Mouse (Mus musculus) brain, embryonic 18.5 days (tissue): ENCODE data around the gene Nwd2.

Experiments used
- DNase-seq: peaks from one replicate; pipeline ENCODE4 v3.0.0-alpha.2; 2012; ENCODE audit warnings: low read depth, low spot score

Nwd2 gene

GRCm38 (mm10) chr5:63828380-63829185, 179.7 kb downstream of the Nwd2 start:
- no peak for DNase-seq

DNA sequence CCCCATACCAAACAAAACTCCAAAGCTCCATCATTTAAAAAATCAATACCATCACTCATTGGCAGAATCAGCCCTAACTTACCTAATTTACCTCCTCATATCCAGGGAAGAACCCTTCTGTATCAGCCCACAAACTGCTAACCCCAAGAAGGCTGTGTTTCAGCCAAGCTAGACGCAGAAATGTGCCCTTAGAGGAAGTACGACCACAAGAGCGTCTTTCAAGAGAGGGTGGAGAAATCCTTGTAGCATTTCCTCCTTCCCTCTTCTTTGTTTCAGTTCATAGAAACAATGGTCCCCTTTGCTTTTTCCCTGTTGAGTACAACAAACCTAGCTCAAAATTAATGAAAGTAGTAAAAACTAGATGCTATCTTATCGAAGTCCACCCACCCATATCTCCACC, 182.2 kb downstream of the Nwd2 start:
- no peak for DNase-seq

DNA sequence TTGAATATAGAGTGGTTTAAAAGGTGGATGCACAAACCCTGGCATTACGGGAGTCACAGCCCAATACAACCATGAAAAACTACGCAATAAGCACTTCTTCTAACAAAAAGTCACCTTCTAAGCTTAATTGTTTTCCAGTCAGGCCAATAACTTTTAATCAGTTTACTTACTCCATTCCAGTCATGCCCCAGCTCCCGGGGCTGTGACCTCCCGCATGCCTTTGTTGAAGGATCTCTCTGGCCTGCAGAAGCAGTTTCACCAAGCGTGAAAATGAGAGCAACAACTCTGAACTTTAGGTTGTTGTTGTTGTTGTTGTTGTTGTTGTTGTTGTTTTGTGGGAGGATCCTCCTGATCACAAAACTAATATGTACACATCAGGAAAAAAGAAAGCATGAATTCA, 185.1 kb downstream of the Nwd2 start:
- no peak for DNase-seq

DNA sequence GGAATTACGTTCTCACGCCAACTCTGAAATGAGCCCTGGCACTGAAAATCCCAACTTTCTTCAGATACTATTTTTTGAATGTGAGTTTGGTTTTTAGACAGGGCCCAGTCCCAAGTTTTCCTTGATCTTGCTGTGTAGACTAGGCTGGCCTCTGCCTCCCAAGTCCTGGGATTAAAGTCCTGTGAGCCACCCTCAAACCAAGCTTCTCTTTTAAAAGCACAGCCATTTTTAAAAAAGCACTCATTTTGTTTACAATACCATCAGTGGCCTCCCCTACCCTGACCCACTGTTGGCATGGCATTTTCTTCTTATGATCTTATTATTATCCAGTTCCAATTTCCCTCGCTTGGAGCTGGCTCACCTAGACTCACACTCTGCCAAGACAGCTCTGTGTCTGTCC, 185.5 kb downstream of the Nwd2 start:
- DNase-seq: no peak

DNA sequence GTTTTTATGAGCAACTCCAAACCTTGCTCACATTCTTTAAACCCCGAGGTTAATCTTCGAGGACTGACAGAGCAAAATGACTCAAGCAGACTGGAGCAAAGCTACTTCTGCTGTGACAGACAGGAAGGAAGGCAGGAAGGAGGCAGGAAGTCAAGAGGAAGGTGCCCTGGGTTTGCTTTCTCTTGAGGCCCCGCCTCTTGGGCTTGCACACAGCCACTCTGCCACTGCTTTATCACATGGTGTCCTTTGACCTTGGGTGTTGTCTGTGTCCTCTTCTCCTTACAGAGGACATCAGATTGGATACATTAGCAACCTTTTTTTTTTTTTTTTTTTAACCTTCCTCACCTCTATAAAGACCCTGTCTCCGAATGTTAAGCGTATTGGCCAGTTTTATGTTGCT, 188.2 kb downstream of the Nwd2 start:
- DNase-seq: no peak

DNA sequence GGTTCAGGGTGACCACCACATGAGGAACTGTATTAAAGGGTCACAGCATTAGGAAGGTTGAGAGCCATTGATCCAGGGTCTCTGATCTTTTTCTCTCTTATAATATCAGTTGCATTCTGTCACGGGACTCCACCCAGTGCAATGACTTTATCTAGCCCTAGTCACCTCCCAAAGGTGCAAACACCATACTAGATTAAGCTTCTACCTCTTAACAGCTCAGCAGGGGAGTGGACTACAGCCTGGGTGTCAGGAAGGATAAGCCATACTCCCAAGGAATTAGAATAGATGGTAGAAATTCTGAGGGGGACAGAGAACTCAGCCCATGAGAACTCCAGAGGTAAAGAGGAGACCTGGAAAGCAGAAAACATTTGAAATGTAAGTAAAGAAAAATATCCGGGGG, 188.9 kb downstream of the Nwd2 start:
- no peak for DNase-seq

GRCm38 (mm10) chr5:63839801-63840416, 191.0 kb downstream of the Nwd2 start:
- no peak for DNase-seq

DNA sequence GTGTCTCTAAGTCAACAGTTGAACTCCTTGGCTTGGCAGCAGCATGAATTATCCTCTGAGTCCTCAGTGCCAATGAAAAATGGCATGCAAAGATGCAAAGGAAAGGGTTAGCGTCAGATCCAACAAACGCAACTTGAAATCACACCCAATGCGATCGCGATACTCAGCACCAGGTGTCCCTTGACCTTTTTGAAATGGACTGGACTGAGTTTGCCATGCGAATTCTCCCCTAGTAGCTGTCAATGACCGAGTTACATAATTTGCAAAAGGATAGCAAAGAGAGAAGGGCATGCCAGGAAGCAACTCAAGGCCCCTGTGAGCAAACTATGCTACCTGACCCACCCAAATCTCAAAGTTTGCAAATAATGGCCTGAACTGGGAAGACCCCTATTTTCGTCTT, 198.2 kb downstream of the Nwd2 start:
- no peak for DNase-seq

DNA sequence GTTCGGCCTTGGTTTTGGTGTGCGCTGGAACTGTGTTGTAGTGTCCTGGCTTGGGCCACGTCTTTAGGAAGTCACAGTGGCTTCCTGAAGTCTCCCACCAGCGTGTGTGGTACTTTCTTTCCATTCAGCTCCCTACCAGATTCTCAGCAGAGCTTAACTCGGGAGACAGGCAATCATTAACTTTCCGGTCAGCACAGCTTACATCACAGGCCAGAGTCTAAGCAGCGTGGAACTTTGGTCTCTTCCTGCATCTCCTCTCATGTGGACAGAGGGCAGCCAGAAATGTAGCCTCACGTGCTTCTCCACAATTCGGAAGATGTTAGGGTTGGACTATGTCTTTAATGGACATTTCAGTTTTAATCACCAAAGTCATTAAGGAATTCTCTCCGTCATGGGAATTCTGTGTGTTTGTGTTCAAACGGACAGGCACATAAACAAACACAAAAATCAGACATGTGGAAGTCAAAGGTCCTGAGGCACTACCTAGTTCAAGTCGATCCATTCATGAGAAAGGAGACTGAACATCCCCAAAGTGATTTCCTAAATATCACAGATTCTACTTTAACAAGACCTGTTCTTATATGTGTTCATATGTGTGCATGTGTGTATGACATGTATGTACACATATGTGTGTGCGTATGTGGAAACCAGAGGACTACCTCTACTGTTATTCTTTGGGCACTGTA, 198.8 kb downstream of the Nwd2 start:
- no peak for DNase-seq

DNA sequence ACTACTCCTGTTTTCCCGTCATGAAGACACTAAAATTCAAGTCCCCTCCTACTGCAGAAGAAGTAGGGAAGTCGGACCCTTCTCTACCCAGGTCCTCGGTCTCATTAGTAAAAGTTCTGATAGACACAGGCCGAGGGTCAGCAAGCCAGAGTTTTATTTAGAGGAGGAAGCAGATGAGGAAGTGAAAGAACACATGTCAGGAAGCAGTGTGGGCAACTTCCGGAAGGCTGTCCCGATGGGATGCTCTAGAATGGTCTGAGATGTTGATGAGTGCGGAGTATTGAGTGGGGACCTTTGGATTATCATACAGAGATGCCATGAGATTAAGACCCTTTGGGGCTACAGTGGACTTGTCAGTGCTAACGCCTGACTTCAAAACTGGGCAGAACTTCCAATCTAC, 210.0 kb downstream of the Nwd2 start:
- no peak for DNase-seq
